Mouse (Mus musculus): ENCODE results near the gene Vps13d. TPM values are rescaled to one million over a fixed set of nuclear protein-coding genes. Genes with fewer than 3 reads are reported as not detected.

Gene Vps13d
- polyA plus RNA-seq, 1 experiment from 2014 or later = 8.7 TPM

DNA sequence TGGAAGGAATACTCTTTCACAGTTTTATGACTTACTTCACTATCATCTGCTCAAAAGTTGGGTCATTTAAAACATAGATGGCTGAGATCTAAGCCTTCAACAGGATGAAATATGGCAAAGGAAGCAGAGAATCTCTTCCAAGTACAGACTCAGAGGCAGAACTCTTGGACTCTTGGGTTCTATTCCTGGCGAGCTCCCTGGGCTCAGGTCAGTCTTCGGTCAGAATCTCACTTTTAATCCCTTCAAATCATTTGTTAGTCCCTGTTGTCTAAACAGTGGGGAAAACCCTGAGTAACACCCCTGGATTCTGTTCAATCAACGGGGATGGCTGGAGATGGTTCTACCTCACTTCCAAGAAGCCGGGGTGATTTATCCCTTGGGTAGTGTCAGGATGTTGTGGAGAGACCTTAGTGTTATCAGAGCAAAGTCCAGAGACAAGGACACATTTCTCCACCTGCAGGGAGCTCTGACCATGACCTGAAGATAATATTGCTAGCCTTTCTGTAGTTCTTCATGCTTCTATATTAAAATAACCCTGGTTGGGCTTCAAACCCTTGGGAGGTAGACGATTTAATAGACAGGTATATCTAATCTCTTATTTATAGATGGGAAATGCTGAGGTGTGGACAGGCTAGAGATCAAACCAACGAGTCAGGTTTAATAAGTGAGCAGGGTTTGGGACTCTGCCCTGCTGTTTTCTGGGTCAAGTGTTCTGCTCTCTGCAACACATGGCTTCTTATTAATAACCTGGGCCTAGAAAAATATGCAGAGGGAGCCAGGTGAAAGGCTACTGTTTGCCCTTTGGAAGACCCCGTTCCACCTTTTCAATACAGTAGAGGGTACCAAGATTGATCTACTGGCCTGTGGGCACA is 180.8 kb downstream of the Vps13d start:
- H3K36me3 ChIP-seq = peaks cover 18% of the 10 kb centered on the region
- H3K4me1 ChIP-seq = peaks cover 27% of the 10 kb centered on the region
- WGBS = 84% methylated on average over 7 of the region's 7 CpGs
- no peak overlapping the region for H3K27ac ChIP-seq
- H3K4me3 ChIP-seq = no peak overlapping the region
- DNase-seq (ENCODE audit: low spot score) = no peak
- no peaks in the 10 kb centered on the region for H3K9me3 ChIP-seq (replicated peaks)
- H3K27me3 ChIP-seq (ENCODE audit: low read depth, poor library complexity, severe bottlenecking) = no peaks in the 10 kb centered on the region

DNA sequence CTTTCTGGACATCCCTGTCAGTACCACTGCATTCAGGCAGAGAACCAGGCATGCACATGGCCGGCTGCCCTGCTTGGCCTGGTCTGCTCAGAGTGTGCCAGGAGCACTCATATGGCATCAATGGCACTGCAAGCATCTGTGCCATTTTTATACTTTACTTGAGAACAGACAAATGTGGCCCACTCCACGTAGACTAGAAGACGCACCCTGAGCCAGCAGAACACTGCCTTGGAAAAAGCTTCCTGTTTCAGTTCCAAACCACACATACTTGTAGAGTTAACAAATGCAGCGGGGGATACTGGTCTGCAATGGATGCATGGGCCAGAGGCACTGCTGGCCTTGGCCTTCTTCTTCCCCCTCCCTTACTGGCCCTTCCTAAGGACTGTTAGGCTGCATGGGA is 181.6 kb downstream of the Vps13d start:
- DNase-seq (ENCODE audit: low spot score) = no peak
- Histone ChIP-seq H3K4me3 (no peak overlapping the region), H3K27me3 (ENCODE audit: low read depth, poor library complexity, severe bottlenecking) (no peaks in the 10 kb centered on the region), H3K36me3 (peaks cover 18% of the 10 kb centered on the region), H3K4me1 (peaks cover 27% of the 10 kb centered on the region), H3K9me3 (replicated peaks) (no peaks in the 10 kb centered on the region), H3K27ac (no peak overlapping the region)
- 93% methylated on average over 4 of the region's 4 CpGs for WGBS

DNA sequence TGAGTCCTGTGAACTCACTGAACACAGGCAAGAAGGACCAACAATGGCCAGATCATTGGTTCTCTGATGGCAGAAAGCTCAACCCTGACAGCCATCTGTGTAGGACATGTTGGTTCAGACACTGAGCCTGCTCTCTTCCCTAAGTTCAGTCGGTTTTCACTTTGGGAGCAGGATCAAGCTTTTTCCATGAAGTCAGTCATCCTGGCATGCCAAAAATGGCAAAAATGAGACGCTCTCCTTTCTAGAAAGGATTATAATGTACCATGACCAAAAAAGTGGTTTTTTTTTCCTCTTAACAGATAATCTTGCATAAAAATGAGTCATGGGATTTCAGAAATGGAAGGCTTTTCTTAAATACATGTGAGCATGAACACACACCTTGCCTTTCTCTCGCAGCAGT is 183.6 kb downstream of the Vps13d start:
- 93% methylated on average over 3 of the region's 3 CpGs for WGBS
- Histone ChIP-seq H3K9me3 (replicated peaks) (no peaks in the 10 kb centered on the region), H3K36me3 (peaks cover 13% of the 10 kb centered on the region), H3K27ac (no peak overlapping the region), H3K4me3 (no peak overlapping the region), H3K4me1 (peaks cover 27% of the 10 kb centered on the region), H3K27me3 (ENCODE audit: low read depth, poor library complexity, severe bottlenecking) (no peaks in the 10 kb centered on the region)
- DNase-seq (ENCODE audit: low spot score) = no peak

- Histone ChIP-seq H3K4me1 (peaks cover 27% of the 10 kb centered on the region), H3K4me3 (no peak overlapping the region), H3K36me3 (peaks cover 3% of the 10 kb centered on the region), H3K9me3 (replicated peaks) (no peaks in the 10 kb centered on the region), H3K27ac (no peak overlapping the region), H3K27me3 (ENCODE audit: low read depth, poor library complexity, severe bottlenecking) (no peaks in the 10 kb centered on the region)
- DNase-seq (ENCODE audit: low spot score) = no peak
- WGBS = 89% methylated on average over 7 of the region's 7 CpGs
Measured at GRCm38 (mm10) chr4:145009934-145010333, 184.9 kb downstream of the Vps13d start.

GRCm38 (mm10) chr4:145009437-145009836 is 185.4 kb downstream of the Vps13d start:
- DNase-seq (ENCODE audit: low spot score) = no peak
- 14% methylated on average over 3 of the region's 3 CpGs for WGBS

DNA sequence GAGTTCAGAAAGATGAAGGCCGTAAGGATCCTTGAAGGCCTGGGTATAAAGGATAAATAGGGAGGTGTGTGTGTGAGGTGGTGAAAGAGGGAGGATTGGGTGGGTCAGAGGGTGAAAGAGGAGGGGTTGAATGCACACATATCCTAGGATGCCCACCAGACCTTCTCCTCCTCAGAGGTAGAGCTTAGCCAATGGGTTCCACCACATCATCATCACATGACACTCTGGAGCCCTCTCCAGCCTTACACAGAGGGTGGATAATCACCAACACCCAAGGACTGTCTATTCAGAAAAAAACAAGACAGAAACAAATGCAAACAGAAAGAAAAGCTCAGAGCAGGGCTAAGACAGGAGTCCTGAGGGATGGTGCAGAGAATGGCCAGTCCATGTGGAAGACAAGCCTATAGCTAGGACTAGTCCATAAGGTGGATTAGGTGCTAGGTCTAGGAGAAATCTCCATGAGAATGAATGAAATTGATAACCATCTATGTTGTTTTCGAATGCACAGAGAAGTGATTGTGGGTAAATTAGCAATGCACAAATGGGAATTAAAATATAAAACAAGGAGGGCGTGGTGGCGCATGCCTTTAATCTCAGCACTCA is 188.8 kb downstream of the Vps13d start:
- no peaks in the 10 kb centered on the region for H3K9me3 ChIP-seq (replicated peaks)
- 85% methylated on average over 4 of the region's 4 CpGs for WGBS

More at GRCm38 (mm10) chr4:145009437-145009836, 185.4 kb downstream of the Vps13d start:
- no peaks in the 10 kb centered on the region; the same call in 1 of the 2 replicates for H3K36me3 ChIP-seq
- no peaks in the 10 kb centered on the region for H3K9me3 ChIP-seq (replicated peaks)
- H3K27ac ChIP-seq = no peak overlapping the region
- H3K27me3 ChIP-seq (ENCODE audit: low read depth, poor library complexity, severe bottlenecking) = no peaks in the 10 kb centered on the region
- no peak overlapping the region for H3K4me3 ChIP-seq
- H3K4me1 ChIP-seq = peaks cover 25% of the 10 kb centered on the region

DNA sequence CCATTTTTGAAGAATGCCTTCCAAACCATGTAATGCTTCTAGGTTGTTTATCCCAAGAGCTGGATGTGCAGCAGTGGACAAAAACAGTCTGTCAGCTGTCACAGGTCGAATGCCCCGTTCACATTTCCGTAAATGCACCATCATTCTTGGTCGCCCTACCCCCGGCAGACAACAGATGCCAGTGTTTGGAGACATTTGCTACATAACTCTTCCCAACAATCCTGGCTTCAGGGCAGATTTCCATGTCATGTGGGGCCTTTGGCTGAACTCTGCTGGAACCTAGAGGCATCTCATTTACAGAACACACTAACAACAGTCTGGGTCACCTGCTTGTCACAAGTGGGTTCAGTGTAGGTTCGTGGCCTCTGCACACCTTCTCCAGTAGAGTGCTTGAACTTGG is 190.6 kb downstream of the Vps13d start:
- H3K27ac ChIP-seq = no peak overlapping the region
- WGBS = 74% methylated on average over 6 of the region's 6 CpGs
- H3K4me3 ChIP-seq = no peak overlapping the region
- H3K9me3 ChIP-seq (replicated peaks) = no peaks in the 10 kb centered on the region
- no peak for DNase-seq (ENCODE audit: low spot score)
- H3K4me1 ChIP-seq = peaks cover 13% of the 10 kb centered on the region
- H3K36me3 ChIP-seq = no peaks in the 10 kb centered on the region
- H3K27me3 ChIP-seq (ENCODE audit: low read depth, poor library complexity, severe bottlenecking) = no peaks in the 10 kb centered on the region

More for the DNA sequence above, 188.8 kb downstream of the Vps13d start:
- H3K4me1 ChIP-seq = peaks cover 20% of the 10 kb centered on the region
- no peak overlapping the region for H3K27ac ChIP-seq
- no peaks in the 10 kb centered on the region for H3K36me3 ChIP-seq
- no peak for DNase-seq (ENCODE audit: low spot score)
- H3K4me3 ChIP-seq = no peak overlapping the region
- no peaks in the 10 kb centered on the region for H3K27me3 ChIP-seq (ENCODE audit: low read depth, poor library complexity, severe bottlenecking)

- H3K4me3 ChIP-seq = no peak overlapping the region
- no peaks in the 10 kb centered on the region for H3K27me3 ChIP-seq (ENCODE audit: low read depth, poor library complexity, severe bottlenecking)
- no peaks in the 10 kb centered on the region for H3K9me3 ChIP-seq (replicated peaks)
- no peak overlapping the region for H3K27ac ChIP-seq
- 88% methylated on average over 1 of the region's 1 CpGs for WGBS
- no peaks in the 10 kb centered on the region for H3K36me3 ChIP-seq
- no peak for DNase-seq (ENCODE audit: low spot score)
- peaks cover 26% of the 10 kb centered on the region for H3K4me1 ChIP-seq
Measured at GRCm38 (mm10) chr4:145002733-145003132, 192.1 kb downstream of the Vps13d start.

GRCm38 (mm10) chr4:144999903-145000382 is 194.9 kb downstream of the Vps13d start:
- Histone ChIP-seq H3K27ac (peak overlapping the region; percentile 78), H3K27me3 (ENCODE audit: low read depth, poor library complexity, severe bottlenecking) (no peaks in the 10 kb centered on the region), H3K4me1 (peaks cover 34% of the 10 kb centered on the region), H3K4me3 (no peak overlapping the region), H3K9me3 (replicated peaks) (no peaks in the 10 kb centered on the region), H3K36me3 (peaks cover 4% of the 10 kb centered on the region; the same call in 1 of the 2 replicates)
- DNase-seq (ENCODE audit: low spot score) = peak; percentile 57
- WGBS = 59% methylated on average over 20 of the region's 20 CpGs

DNA sequence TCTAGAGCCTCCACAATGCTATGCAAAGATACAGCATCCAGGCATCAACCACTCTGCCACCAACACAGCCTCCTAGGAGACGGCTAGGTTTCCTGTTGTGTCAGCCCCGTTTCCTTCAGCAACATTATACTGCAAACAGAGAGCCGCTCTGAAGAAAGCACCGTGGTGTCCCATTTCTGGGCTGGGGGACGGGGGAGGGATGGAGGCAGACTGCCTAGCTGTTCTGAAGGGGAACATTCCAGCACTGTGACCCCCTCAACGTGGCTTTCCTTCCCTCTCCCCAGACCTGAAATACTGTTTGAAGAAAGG is 195.3 kb downstream of the Vps13d start:
- WGBS = 54% methylated on average over 6 of the region's 6 CpGs
- peak; percentile 50 for DNase-seq (ENCODE audit: low spot score)
- H3K9me3 ChIP-seq (replicated peaks) = no peaks in the 10 kb centered on the region
- H3K4me1 ChIP-seq = peaks cover 34% of the 10 kb centered on the region
- peaks cover 4% of the 10 kb centered on the region; the same call in 1 of the 2 replicates for H3K36me3 ChIP-seq
- H3K27me3 ChIP-seq (ENCODE audit: low read depth, poor library complexity, severe bottlenecking) = no peaks in the 10 kb centered on the region
- H3K27ac ChIP-seq = peak overlapping the region; percentile 78
- no peak overlapping the region for H3K4me3 ChIP-seq

GRCm38 (mm10) chr4:144998808-144999571 is 195.8 kb downstream of the Vps13d start:
- H3K27ac ChIP-seq = peak overlapping the region; percentile 78

DNA sequence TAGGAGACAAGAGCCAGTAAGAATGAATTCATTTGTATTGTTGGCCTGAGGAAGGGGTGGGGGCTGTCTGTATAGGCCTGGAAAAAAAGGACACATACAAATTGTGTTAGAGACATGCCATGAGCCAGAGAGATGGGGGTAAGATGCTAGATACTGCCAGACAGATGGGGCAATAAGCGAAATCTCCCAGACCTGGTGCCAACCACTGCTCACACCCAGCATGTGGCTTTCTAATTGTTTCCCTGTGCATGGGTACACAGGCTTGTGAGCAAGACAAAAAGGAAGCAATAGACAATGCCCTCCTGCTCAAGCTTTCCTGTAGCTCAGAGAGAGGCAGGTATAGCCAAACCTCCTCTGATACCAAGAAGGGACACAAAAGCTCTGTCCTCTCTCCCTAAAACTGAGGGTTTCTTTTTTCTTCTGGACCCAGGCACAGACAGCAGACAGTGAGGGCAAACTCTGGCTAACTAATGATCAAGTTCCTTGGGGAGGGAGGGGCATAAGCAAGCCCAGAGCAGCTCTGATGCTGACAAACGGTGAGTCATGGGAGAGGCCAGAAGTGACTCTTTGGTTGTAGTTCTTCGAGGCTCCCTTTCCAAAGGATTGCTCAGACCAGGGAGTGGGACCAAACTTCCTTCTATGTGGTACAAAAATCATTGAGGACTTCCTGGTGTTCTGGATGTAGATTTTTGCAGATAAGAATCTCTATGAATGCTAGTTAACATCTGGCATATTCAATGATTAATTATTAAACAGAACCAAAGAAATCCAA is 196.7 kb downstream of the Vps13d start:
- peaks cover 4% of the 10 kb centered on the region; the same call in 1 of the 2 replicates for H3K36me3 ChIP-seq
- no peak overlapping the region for H3K4me3 ChIP-seq
- peak overlapping the region; percentile 78 for H3K27ac ChIP-seq
- H3K27me3 ChIP-seq (ENCODE audit: low read depth, poor library complexity, severe bottlenecking) = no peaks in the 10 kb centered on the region
- DNase-seq (ENCODE audit: low spot score) = no peak
- no peaks in the 10 kb centered on the region for H3K9me3 ChIP-seq (replicated peaks)
- WGBS = 61% methylated on average over 3 of the region's 3 CpGs
- H3K4me1 ChIP-seq = peaks cover 42% of the 10 kb centered on the region

More at GRCm38 (mm10) chr4:144998808-144999571, 195.8 kb downstream of the Vps13d start:
- Histone ChIP-seq H3K9me3 (replicated peaks) (no peaks in the 10 kb centered on the region), H3K27me3 (ENCODE audit: low read depth, poor library complexity, severe bottlenecking) (no peaks in the 10 kb centered on the region), H3K36me3 (peaks cover 4% of the 10 kb centered on the region; the same call in 1 of the 2 replicates), H3K4me1 (peaks cover 34% of the 10 kb centered on the region), H3K4me3 (no peak overlapping the region)
- WGBS = 92% methylated on average over 2 of the region's 2 CpGs
- DNase-seq (ENCODE audit: low spot score) = no peak
